Mouse (Mus musculus): ENCODE data around the gene Crygb. TPM values are rescaled to one million over a fixed set of nuclear protein-coding genes. Genes with fewer than 3 reads are reported as not detected.

Crygb gene
- total and polyA plus RNA-seq, 3 experiments, result not detected

GRCm38 (mm10) chr1:65035513-65035912 lies 46.6 kb downstream of the Crygb start:
- no peaks in the 10 kb centered on the region for H3K79me2 ChIP-seq (ENCODE audit: control insufficient read depth, insufficient read depth, low read length, poor library complexity)
- no peak overlapping the region for H3K4me3 ChIP-seq (ENCODE audit: control insufficient read depth in 1 of 2, insufficient read depth in 1 of 2, low read depth in 2 of 2, low read length in 2 of 2)
- H3K9ac ChIP-seq (ENCODE audit: control insufficient read depth, low read depth, low read length, poor library complexity, severe bottlenecking), result no peak overlapping the region
- H3K36me3 ChIP-seq (ENCODE audit: control insufficient read depth in 1 of 2, insufficient read depth in 2 of 2, low read length in 2 of 2), result no peaks in the 10 kb centered on the region
- no peaks in the 10 kb centered on the region for H3K4me1 ChIP-seq (ENCODE audit: control insufficient read depth in 1 of 2, insufficient read depth in 2 of 2, low read length in 2 of 2)
- no peaks in the 10 kb centered on the region for H3K9me3 ChIP-seq (replicated peaks; ENCODE audit: insufficient read depth, low read length)
- no peak overlapping the region for H3K27ac ChIP-seq (ENCODE audit: control insufficient read depth, low read depth, low read length)
- DNase-seq (ENCODE audit: low read depth, low spot score), result no peak
- peaks cover 1 to 2% of the 10 kb centered on the region in 2 experiments; a peak in 1 of 4 replicates for H3K27me3 ChIP-seq (ENCODE audit: control insufficient read depth in 1 of 2, insufficient read depth in 2 of 2, low read length in 2 of 2)
- TF ChIP-seq ZC3H11A (IDR thresholded peaks at IDR 0.05; ENCODE audit: low read depth, low read length) (no peak), NELFE (IDR thresholded peaks at IDR 0.05; ENCODE audit: low read depth, low read length) (no peak), RAD21 (IDR thresholded peaks at IDR 0.05; ENCODE audit: low read depth, low read length) (no peak), KAT2A (conservative IDR thresholded peaks at IDR 0.05; ENCODE audit: low read depth, low read length) (no peak), USF2 (IDR thresholded peaks at IDR 0.05; ENCODE audit: borderline replicate concordance in 1 of 2, insufficient read depth in 1 of 2, low read depth in 1 of 2, low read length in 2 of 2) (no peak), RCOR1 (IDR thresholded peaks at IDR 0.05; ENCODE audit: low read depth, low read length) (no peak), MXI1 (IDR thresholded peaks at IDR 0.05; ENCODE audit: low read depth, low read length) (no peak), E2F4 (IDR thresholded peaks at IDR 0.05; ENCODE audit: borderline replicate concordance, low read depth, low read length) (no peak), USF1 (IDR thresholded peaks at IDR 0.05; ENCODE audit: low read depth, low read length) (no peak), ELF1 (IDR thresholded peaks at IDR 0.05; ENCODE audit: low read depth, low read length) (no peak), MAZ (IDR thresholded peaks at IDR 0.05; ENCODE audit: low read depth, low read length) (no peak), TBP (IDR thresholded peaks at IDR 0.05; ENCODE audit: low read depth, low read length) (no peak), TAL1 (IDR thresholded peaks at IDR 0.05; ENCODE audit: low read length) (no peak), NRF1 (IDR thresholded peaks at IDR 0.05; ENCODE audit: insufficient read depth, low read depth, low read length, poor library complexity, severe bottlenecking) (no peak), BHLHE40 (IDR thresholded peaks at IDR 0.05; ENCODE audit: borderline replicate concordance, low read depth, low read length) (no peak), MYC (IDR thresholded peaks at IDR 0.05; ENCODE audit: low read depth, low read length) (no peak), UBTF (IDR thresholded peaks at IDR 0.05; ENCODE audit: borderline replicate concordance, insufficient read depth, low read depth, low read length) (no peak), MYB (IDR thresholded peaks at IDR 0.05; ENCODE audit: low read depth, low read length) (no peak)

GRCm38 (mm10) chr1:65032641-65033040 lies 49.4 kb downstream of the Crygb start, which contains the start of gene Akr1cl:
TSS of gene Akr1cl (minus strand) at chr1:65032759.
- no peak within 1 kb of the TSS for H3K27ac ChIP-seq (ENCODE audit: control insufficient read depth, low read depth, low read length)

More at GRCm38 (mm10) chr1:65032641-65033040, 49.4 kb downstream of the Crygb start, which contains the start of gene Akr1cl:
- H3K9me3 ChIP-seq (replicated peaks; ENCODE audit: insufficient read depth, low read length), result no peaks in the 10 kb centered on the region
- peaks cover 1 to 2% of the 10 kb centered on the region in 2 experiments; a peak in 1 of 4 replicates for H3K27me3 ChIP-seq (ENCODE audit: control insufficient read depth in 1 of 2, insufficient read depth in 2 of 2, low read length in 2 of 2)
- no peaks in the 10 kb centered on the region for H3K36me3 ChIP-seq (ENCODE audit: control insufficient read depth in 1 of 2, insufficient read depth in 2 of 2, low read length in 2 of 2)
- no peaks in the 10 kb centered on the region for H3K4me1 ChIP-seq (ENCODE audit: control insufficient read depth in 1 of 2, insufficient read depth in 2 of 2, low read length in 2 of 2)
- TF ChIP-seq MAX (IDR thresholded peaks at IDR 0.05; ENCODE audit: low read length) (no peak), USF2 (IDR thresholded peaks at IDR 0.05; ENCODE audit: borderline replicate concordance in 1 of 2, insufficient read depth in 1 of 2, low read depth in 1 of 2, low read length in 2 of 2) (no peak), POLR2AphosphoS5 (IDR thresholded peaks at IDR 0.05; ENCODE audit: borderline replicate concordance, low read depth, low read length) (no peak), TCF12 (IDR thresholded peaks at IDR 0.05; ENCODE audit: low read depth, low read length) (no peak), UBTF (IDR thresholded peaks at IDR 0.05; ENCODE audit: borderline replicate concordance, insufficient read depth, low read depth, low read length) (no peak), KAT2A (conservative IDR thresholded peaks at IDR 0.05; ENCODE audit: low read depth, low read length) (no peak), SMC3 (IDR thresholded peaks at IDR 0.05; ENCODE audit: low read depth, low read length) (no peak), NRF1 (IDR thresholded peaks at IDR 0.05; ENCODE audit: insufficient read depth, low read depth, low read length, poor library complexity, severe bottlenecking) (no peak), ELF1 (IDR thresholded peaks at IDR 0.05; ENCODE audit: low read depth, low read length) (no peak), TAL1 (IDR thresholded peaks at IDR 0.05; ENCODE audit: low read length) (no peak), NELFE (IDR thresholded peaks at IDR 0.05; ENCODE audit: low read depth, low read length) (no peak), MXI1 (IDR thresholded peaks at IDR 0.05; ENCODE audit: low read depth, low read length) (no peak), ZMIZ1 (IDR thresholded peaks at IDR 0.05; ENCODE audit: low read depth, low read length) (no peak), POLR2A (IDR thresholded peaks at IDR 0.05; ENCODE audit: control insufficient read depth in 1 of 2, insufficient read depth in 1 of 2, low read depth in 1 of 2, low read length in 2 of 2, poor library complexity in 1 of 2) (no peak), E2F4 (IDR thresholded peaks at IDR 0.05; ENCODE audit: borderline replicate concordance, low read depth, low read length) (no peak), EP300 (IDR thresholded peaks at IDR 0.05; ENCODE audit: low read depth in 1 of 2, low read length in 2 of 2) (no peak), MAFK (IDR thresholded peaks at IDR 0.05; ENCODE audit: borderline replicate concordance, low read depth, low read length) (no peak)
- no peaks in the 10 kb centered on the region for H3K79me2 ChIP-seq (ENCODE audit: control insufficient read depth, insufficient read depth, low read length, poor library complexity)
- no peak within 1 kb of the TSS for H3K9ac ChIP-seq (ENCODE audit: control insufficient read depth, low read depth, low read length, poor library complexity, severe bottlenecking)
- no peak for DNase-seq (ENCODE audit: low read depth, low spot score)
- H3K4me3 ChIP-seq (ENCODE audit: control insufficient read depth in 1 of 2, insufficient read depth in 1 of 2, low read depth in 2 of 2, low read length in 2 of 2), result no peak within 1 kb of the TSS
